Mouse (Mus musculus) liver, adult 2 months (tissue): Measurements from ENCODE around the gene Fscb. TPM values are rescaled to one million over a fixed set of nuclear protein-coding genes. Genes with fewer than 3 reads are reported as not detected.

Experiments
- DNase-seq: peaks from one replicate; pipeline ENCODE4 v3.0.0-alpha.2; 2011; ENCODE audit warnings: low read depth, low spot score; ENCODE audit errors: extremely low read depth
- H3K27ac ChIP-seq: fragments of 200-500 bp; replicated peaks from 2 replicates; pipeline ENCODE4 v1.5.1; 2012; ENCODE audit warnings: low read depth, mild to moderate bottlenecking, control low read depth, inconsistent platforms, low read length; ENCODE audit not compliant: insufficient read depth
- H3K27me3 ChIP-seq: fragments of 200-500 bp; 2 replicates; pipeline ENCODE4 v1.6.1; 2012; ENCODE audit warnings: mild to moderate bottlenecking, moderate library complexity, low read length, inconsistent platforms; ENCODE audit not compliant: control insufficient read depth, insufficient read depth
- H3K36me3 ChIP-seq: fragments of 200-500 bp; 2 replicates; pipeline ENCODE4 v1.6.1; 2012; ENCODE audit warnings: low read length, inconsistent platforms; ENCODE audit not compliant: control insufficient read depth, insufficient read depth
- H3K4me1 ChIP-seq: fragments of 200-500 bp; 2 replicates; pipeline ENCODE4 v1.6.1; 2011; ENCODE audit warnings: low read length; ENCODE audit not compliant: control insufficient read depth, insufficient read depth
- H3K4me3 ChIP-seq: fragments of 200-500 bp; 2 replicates; pipeline ENCODE4 v1.5.1; 2011; ENCODE audit warnings: low read depth, mild to moderate bottlenecking, control low read depth, low read length, moderate library complexity; ENCODE audit not compliant: insufficient read depth
- H3K79me2 ChIP-seq: fragments of 200-500 bp; 2 replicates; pipeline ENCODE4 v1.6.1; 2012; ENCODE audit warnings: inconsistent platforms, mild to moderate bottlenecking, low read length, moderate library complexity; ENCODE audit not compliant: control insufficient read depth, insufficient read depth
- H3K9ac ChIP-seq: fragments of 200-500 bp; 2 replicates; pipeline ENCODE4 v1.6.1; 2012; ENCODE audit warnings: low read depth, mild to moderate bottlenecking, control low read depth, inconsistent platforms, low read length
- CTCF ChIP-seq: fragments of 200-500 bp; IDR thresholded peaks from 2 replicates; pipeline ENCODE4 v1.5.1; 2011; ENCODE audit warnings: low read depth, low read length, control low read depth
- POLR2A ChIP-seq: fragments of 200-500 bp; IDR thresholded peaks from 2 replicates; pipeline ENCODE4 v1.6.1; 2011; ENCODE audit warnings: low read length, control low read depth; ENCODE audit not compliant: insufficient read depth; ENCODE audit errors: extremely low read depth
- WGBS: fragments of 180-500 bp; shearing (Covaris S2); methylation state at CpG from one replicate; pipeline ENCODE4 v1.1.7; 2018; 5-methylcytosine and 5-hydroxymethylcytosine counted together
- polyA plus RNA-seq: library from polyadenylated mRNA; depleted of rRNA; stranded (reverse); fragments of >200 nt; gene quantifications from 2 replicates; pipeline ENCODE4 v1.2.3, GENCODE M21; 2012; rRNA removed
- total RNA-seq: library from RNA; depleted of rRNA; stranded (reverse); fragments of >200 nt; gene quantifications from 2 replicates; pipeline ENCODE4 v1.2.3, GENCODE M21; 2014; rRNA removed

Fscb gene
- total RNA-seq (not detected in 2 replicates), polyA plus RNA-seq (not detected in 2 replicates)

DNA sequence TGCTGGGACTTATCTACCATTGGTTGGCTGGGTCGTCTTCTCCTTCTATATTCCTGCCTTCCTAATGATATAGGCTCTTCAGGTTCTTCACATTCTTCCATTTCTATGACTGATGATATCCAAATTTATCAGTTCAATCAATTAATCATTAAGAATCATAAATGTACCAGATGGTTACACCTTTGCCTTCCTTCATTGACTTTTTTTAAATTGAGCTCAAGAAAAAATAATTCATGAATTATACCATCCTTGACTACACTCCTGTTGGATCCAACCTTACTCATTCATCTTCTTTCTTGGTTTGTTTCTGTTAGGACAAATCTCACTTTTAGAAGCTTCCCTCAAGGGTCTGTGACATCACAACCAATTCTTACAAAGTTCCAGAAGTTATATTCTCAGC is at the start of gene Fscb:
Fscb (minus strand) TSS at position 101 of the 400 bp plus-strand sequence.
- H3K4me1 ChIP-seq: no peaks in the 10 kb centered on the region
- no peaks in the 10 kb centered on the region for H3K79me2 ChIP-seq
- no peak within 1 kb of the TSS for H3K9ac ChIP-seq
- 50% methylated on average over 1 of the region's 1 CpGs for WGBS
- H3K27me3 ChIP-seq: no peaks in the 10 kb centered on the region
- H3K36me3 ChIP-seq: no peaks in the 10 kb centered on the region
- no peak for DNase-seq
- no peak for TF ChIP-seq CTCF
- TF ChIP-seq POLR2A: no peak
- H3K4me3 ChIP-seq: no peak within 1 kb of the TSS
- H3K27ac ChIP-seq: no peak within 1 kb of the TSS

DNA sequence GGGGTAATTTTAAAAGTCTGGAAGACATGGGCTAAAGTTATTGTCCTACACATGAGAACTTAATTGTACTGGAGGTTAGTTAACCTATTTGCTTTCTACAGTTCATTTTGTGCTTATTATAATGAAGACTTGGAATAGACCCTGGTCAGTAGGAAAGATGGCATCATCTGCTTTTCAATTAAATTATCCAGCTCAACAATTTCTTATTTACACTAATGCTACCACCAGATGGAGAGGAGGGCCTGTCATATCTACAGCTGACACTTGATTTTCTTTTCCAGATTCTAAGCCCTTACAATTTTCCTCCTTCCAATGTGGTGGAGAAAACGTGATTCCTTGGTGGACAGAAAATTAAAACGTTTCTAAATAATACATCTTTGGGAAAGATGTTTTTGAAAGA is 42.3 kb upstream of the Fscb start:
- Histone ChIP-seq H3K4me1 (no peaks in the 10 kb centered on the region), H3K9ac (no peak overlapping the region), H3K27me3 (no peaks in the 10 kb centered on the region), H3K27ac (no peak overlapping the region), H3K36me3 (no peaks in the 10 kb centered on the region), H3K79me2 (no peaks in the 10 kb centered on the region), H3K4me3 (no peak overlapping the region)
- no peak for DNase-seq
- TF ChIP-seq POLR2A (no peak), CTCF (no peak)
- 42% methylated on average over 2 of the region's 2 CpGs for WGBS

DNA sequence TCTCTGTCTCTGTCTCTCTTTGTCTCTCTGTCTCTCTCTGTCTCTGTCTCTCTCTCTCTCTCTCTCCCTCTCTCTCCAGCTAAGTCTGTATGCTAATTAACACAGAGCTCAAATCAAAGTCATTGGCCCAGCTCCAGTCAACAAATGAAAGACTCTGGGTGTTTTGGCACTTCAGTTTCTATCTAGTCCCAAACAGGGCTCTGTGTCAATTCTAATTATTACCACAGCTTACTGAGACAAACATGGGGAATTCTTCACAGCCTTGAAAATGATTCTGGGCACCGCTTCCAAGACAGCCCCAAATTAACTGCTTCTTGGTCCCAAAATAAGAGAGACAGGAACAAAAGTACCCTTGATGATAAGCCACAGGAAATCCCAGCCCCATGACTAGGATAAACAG is 38.9 kb upstream of the Fscb start:
- H3K36me3 ChIP-seq: no peaks in the 10 kb centered on the region

GRCm38 (mm10) chr12:64497706-64498105 is 23.2 kb upstream of the Fscb start:
- TF ChIP-seq CTCF (no peak), POLR2A (no peak)
- Histone ChIP-seq H3K4me1 (no peaks in the 10 kb centered on the region), H3K79me2 (no peaks in the 10 kb centered on the region), H3K27me3 (no peaks in the 10 kb centered on the region), H3K36me3 (no peaks in the 10 kb centered on the region), H3K4me3 (no peak overlapping the region), H3K9ac (no peak overlapping the region), H3K27ac (no peak overlapping the region)
- WGBS: 68% methylated on average over 5 of the region's 5 CpGs
- DNase-seq: no peak

More for the DNA sequence above, 38.9 kb upstream of the Fscb start:
- no peaks in the 10 kb centered on the region for H3K79me2 ChIP-seq
- no peak overlapping the region for H3K9ac ChIP-seq
- no peak overlapping the region for H3K4me3 ChIP-seq
- no peak for DNase-seq
- no peaks in the 10 kb centered on the region for H3K4me1 ChIP-seq
- WGBS: 73% methylated on average over 1 of the region's 1 CpGs
- no peak overlapping the region for H3K27ac ChIP-seq
- no peak for TF ChIP-seq CTCF
- TF ChIP-seq POLR2A: no peak
- H3K27me3 ChIP-seq: no peaks in the 10 kb centered on the region

DNA sequence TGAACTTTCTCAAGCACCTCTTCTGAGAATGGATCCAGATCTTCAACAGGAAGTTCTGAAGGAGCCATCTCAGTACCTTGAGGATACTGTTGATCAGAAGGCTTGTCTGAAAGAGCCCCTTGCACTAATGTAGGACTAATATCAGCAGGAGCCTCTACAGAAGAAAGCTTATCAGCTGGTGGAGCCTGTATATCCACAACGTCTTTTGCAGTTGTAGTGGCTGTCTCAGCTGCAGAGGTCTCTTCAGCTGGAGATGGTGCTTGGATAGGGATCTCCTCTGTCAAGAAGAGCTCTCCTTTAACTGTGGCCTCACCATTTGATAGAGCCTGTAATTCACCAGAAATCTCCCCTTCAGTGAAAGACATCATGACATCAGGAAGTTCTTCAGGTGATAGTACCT is 875 bp downstream of the Fscb start:
- no peaks in the 10 kb centered on the region for H3K36me3 ChIP-seq
- TF ChIP-seq CTCF: no peak
- TF ChIP-seq POLR2A: no peak
- no peaks in the 10 kb centered on the region for H3K27me3 ChIP-seq
- no peak for DNase-seq
- no peak overlapping the region for H3K4me3 ChIP-seq
- 51% methylated on average over 1 of the region's 1 CpGs for WGBS
- H3K4me1 ChIP-seq: no peaks in the 10 kb centered on the region
- H3K9ac ChIP-seq: no peak overlapping the region
- no peak overlapping the region for H3K27ac ChIP-seq
- no peaks in the 10 kb centered on the region for H3K79me2 ChIP-seq

DNA sequence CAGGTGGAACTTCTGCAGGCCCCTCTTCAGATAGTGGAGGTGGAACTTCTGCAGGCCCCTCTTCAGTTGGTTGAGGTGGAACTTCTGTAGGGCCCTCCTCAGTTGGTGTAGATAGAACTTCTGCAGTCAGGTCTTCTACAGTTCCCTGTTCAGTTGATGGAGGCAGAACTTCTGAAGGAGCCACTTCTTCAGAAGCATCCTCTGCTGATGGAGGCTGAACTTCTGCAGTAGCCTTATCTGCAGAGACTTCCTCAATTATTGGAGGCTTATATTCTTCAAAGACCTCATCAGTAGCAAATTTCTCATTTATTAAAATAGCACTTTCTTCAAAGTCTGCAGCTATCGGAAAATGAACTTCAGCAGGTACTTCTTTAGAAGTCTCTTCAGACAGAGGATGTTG is 1.4 kb downstream of the Fscb start:
- Histone ChIP-seq H3K4me1 (no peaks in the 10 kb centered on the region), H3K27ac (no peak overlapping the region), H3K79me2 (no peaks in the 10 kb centered on the region), H3K27me3 (no peaks in the 10 kb centered on the region), H3K4me3 (no peak overlapping the region), H3K9ac (no peak overlapping the region), H3K36me3 (no peaks in the 10 kb centered on the region)
- WGBS: 71% methylated on average over 1 of the region's 1 CpGs
- no peak for TF ChIP-seq CTCF
- TF ChIP-seq POLR2A: no peak
- no peak for DNase-seq
